Mouse (Mus musculus) liver, adult (tissue): ENCODE results near the gene Eif3f.

Source experiments
- GATA4 ChIP-seq: IDR thresholded peaks from 2 replicates; pipeline ENCODE4 v1.6.1; 2014; ENCODE audit warnings: mild to moderate bottlenecking, low read length; ENCODE audit not compliant: insufficient replicate concordance

Eif3f gene

GRCm38 (mm10) chr7:108933794-108934731, at the start of gene Eif3f:
Eif3f (plus strand) TSS chr7:108934417.
- TF ChIP-seq GATA4: no peak; the same call in 1 of the 2 replicates

GRCm38 (mm10) chr7:108884906-108885305, 49.3 kb upstream of the Eif3f start, which contains the start of gene Olfr518:
Olfr518 (minus strand) TSS chr7:108885006.
- no peak for TF ChIP-seq GATA4

- TF ChIP-seq GATA4: no peak
Measured at GRCm38 (mm10) chr7:108894320-108894719, 39.9 kb upstream of the Eif3f start, which contains the start of gene Olfr519. Olfr519 (minus strand) TSS chr7:108894420.

- no peak for TF ChIP-seq GATA4
Measured at GRCm38 (mm10) chr7:108903969-108904368, 30.2 kb upstream of the Eif3f start.

- TF ChIP-seq GATA4: no peak
Measured at GRCm38 (mm10) chr7:108927043-108927442, 7.2 kb upstream of the Eif3f start.

GRCm38 (mm10) chr7:108928280-108929188, 5.7 kb upstream of the Eif3f start:
- TF ChIP-seq GATA4: no peak

- TF ChIP-seq GATA4: no peak
Measured at GRCm38 (mm10) chr7:108929726-108930393, 4.4 kb upstream of the Eif3f start, which contains the start of gene Nlrp10. Nlrp10 (minus strand) TSS chr7:108930178.

GRCm38 (mm10) chr7:108934836-108935235, 619 bp downstream of the Eif3f start:
- TF ChIP-seq GATA4: no peak

- no peak for TF ChIP-seq GATA4
Measured at GRCm38 (mm10) chr7:108935411-108935810, 1.2 kb downstream of the Eif3f start.

- no peak for TF ChIP-seq GATA4
Measured at GRCm38 (mm10) chr7:108936591-108936990, 2.4 kb downstream of the Eif3f start.

- TF ChIP-seq GATA4: no peak
Measured at GRCm38 (mm10) chr7:108941466-108941865, 7.2 kb downstream of the Eif3f start.

- TF ChIP-seq GATA4: no peak
Measured at GRCm38 (mm10) chr7:108944002-108944401, 9.8 kb downstream of the Eif3f start.

GRCm38 (mm10) chr7:108948611-108949010, 14.4 kb downstream of the Eif3f start:
- no peak for TF ChIP-seq GATA4

- no peak for TF ChIP-seq GATA4
Measured at GRCm38 (mm10) chr7:108949301-108949700, 15.1 kb downstream of the Eif3f start.

- TF ChIP-seq GATA4: no peak
Measured at GRCm38 (mm10) chr7:108950312-108950761, 16.1 kb downstream of the Eif3f start, which contains the start of gene Tub. Tub (plus strand) TSS chr7:108950338.
